Mouse (Mus musculus): ENCODE data around the gene Kcnmb3.

- TF ChIP-seq CTCF (conservative IDR thresholded peaks at IDR 0.05; ENCODE audit: low read length), result no peak
- no peak for TF ChIP-seq POU5F1 (IDR thresholded peaks at IDR 0.05; ENCODE audit: borderline replicate concordance, low read length)
Measured at GRCm38 (mm10) chr3:32495856-32496710, 4.1 kb upstream of the Kcnmb3 start.
